Mouse (Mus musculus) left cerebral cortex, adult 11 months (tissue): ENCODE results near the gene Padi4.

ENCODE experiments used
- DNase-seq: peaks from one replicate; pipeline ENCODE4 v3.0.0; 2022; ENCODE audit warnings: low spot score

The Padi4 gene

DNA sequence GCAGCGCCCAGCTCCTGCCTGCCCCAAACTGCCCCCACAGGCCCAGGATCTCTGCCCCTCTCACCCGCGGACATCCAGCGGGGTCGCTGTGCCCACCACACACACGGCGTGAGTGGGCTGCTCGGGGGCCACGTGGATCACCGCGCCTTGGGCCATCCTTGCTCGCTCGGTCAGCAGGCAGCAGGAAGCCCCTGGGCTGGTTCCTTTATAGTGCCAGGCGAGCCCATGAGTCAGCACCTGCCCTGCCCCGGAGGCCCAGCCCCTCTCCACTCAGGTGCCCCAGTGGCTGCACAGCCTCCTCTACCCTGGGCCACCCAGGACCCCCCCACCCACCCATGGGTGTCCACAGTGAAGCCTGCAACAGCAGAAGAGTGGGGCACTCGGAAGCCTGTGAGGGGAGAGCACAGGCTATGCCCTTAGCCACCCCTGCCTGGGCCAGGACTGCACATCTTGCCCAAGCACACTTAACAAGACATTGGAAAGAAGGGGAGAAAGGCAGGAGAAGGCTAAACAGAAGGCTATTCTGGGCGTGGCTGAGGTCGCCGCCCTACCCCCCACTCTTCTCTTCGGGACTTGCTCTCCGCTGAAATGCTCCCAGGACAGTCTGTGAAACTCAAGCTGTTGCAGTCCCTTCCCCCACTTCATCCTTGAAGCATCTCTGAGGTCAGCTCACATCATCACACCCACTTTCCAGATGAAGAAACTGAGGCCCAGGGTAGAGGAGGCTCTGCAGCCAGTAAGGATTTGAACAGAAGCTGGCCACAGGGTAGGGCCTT, at the start of gene Padi4:
Gene Padi4 (minus strand): TSS at position 212 of the 776 bp plus-strand sequence.
- DNase-seq = no peak

DNA sequence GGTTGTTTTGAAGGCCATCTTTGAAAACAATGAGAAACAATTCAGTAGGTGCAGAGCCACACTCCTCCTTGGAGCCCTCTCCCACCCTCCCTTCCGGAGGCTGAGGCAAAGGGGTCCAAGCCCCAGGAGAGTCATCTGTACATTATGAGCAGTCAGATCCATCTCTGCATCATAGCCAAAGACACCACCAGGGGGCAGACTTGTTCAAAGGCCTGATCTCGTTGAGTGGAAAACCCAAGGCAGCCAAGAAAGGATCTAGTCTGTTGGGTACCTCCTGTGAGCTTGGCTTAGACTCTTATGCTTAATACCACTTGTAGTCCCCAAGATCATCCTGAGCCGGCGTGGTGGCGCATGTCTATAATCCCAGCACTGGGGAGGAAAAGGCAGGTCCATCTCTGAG, 48.0 kb upstream of the Padi4 start:
- peak; percentile 38 for DNase-seq

DNA sequence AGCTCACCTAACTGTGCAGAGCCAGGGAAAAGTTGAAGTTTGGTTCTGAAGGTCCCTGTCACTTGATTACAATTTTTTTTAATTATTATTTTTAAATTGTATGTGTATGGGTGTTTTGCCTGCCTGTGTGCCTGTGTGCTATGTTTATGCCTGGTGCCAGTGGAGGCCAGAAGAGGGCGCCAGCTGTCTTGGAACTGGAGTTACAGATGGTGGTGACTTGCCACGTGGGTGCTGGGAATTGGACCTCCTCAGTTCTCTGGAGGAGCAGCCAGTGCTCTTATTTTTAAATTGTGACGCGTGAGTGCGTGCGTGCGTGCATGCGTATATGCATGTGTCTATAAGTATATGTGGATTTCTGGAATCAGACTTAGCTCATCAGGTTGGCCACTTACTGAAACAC, 43.4 kb upstream of the Padi4 start:
- no peak for DNase-seq

DNA sequence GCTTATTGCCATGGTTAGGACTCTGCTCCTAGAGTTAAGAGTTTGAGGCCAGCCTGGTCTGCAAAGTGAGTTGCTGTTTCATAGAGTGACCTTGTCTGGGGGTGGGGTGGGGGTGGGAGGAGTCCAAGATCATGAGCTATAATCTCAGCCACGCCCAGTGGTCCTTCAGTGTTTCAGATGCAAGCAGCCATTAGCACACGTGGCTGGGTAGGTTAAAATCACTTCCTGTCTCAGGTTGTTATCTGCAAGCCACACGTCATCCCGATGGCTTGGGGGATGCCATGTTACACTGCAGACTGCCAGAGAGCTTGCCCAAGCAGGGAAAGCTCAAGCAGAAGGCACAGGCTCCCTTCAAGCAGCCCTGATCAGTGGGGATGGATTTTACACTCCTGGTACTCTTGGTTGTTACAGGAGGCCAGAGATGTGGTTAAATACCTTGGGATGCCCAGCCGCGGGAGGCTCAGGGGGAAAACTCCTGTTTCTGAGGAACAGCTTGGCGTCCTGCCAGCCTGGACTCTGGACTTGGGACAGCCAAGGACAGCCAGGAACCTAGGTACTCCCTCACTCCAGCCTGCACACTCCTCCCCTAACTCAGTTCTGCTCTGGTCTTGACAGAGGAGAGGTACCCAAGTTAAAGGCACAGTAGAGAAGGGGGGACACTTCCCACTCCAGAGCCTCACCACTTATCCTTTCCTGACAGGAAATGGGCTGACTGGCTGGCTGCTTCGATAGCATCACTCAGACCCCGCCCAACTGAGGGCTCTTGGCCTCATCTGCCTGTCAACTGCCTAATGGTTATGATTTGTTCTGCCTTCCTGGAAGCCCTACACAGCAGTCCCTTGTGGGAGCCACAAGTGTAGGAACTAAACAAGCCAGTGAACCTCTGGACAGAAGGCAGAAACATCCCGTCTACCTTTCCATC, 42.2 kb upstream of the Padi4 start:
- DNase-seq = no peak

DNA sequence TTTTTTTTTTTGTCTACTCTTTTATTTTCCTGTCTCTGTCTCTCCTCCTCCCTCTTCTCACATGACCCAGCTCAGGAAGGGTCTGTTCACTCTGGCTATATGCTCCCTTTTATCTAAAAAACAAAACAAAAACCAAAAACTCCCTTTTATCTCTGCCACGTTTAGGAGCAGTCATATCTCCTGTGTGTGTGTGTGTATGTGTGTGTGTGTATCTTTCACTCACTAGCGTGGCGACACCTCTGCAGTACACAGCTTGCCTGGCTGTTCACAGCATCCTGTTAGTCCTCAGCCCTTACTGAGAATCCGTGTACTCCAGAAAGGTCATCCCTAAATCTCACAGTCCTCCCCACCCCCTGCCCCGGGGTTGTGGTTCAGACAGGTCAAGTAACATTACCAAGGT, 41.5 kb upstream of the Padi4 start:
- no peak for DNase-seq

DNA sequence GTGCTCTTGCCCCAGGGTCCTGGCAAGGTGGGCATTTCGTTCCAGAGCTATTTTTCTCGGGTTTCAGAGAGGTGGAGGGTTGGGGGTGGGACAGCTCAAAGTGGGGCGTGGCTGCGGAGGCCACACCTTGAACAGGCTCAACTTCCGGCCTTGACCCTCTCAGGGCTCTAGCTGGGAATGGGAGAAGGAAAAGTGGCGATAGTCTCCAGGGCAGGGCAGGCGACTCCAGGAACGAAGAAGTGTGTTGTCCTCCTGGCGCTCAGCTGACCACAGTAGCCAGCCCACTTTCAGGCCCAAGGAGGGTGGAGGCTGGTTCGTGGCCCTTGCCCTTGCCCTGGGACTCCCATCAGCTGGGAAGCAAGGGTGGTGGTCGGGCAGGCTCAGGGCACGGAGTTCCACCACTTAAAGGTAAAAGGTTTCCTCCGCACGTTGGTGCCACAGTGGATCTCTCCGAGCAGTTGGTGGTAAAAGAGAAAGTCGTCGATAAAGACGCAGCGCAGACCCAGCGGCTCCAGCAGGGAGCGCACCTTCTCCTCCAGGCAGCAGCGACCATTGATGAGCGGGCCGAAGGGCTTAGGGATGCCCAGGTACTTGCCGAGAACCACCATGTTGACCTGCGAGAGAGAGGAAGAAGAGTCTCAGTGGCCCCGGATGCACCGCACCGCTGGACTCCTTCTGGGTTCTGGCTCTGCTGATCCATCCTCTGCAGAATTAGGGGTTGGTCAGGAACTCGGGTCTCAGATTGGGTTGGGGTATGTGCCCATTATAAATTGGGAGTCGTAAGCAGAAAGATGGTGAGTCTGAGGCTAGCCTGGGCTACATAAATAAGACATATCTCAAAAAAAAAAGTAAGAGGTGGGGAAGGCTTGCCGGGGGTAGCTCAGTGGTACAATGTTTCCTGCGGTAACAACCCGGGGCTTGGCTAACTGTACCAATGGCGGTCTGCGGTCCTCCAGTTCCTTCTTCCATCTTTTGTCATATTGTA, 40.5 kb upstream of the Padi4 start:
- no peak for DNase-seq

DNA sequence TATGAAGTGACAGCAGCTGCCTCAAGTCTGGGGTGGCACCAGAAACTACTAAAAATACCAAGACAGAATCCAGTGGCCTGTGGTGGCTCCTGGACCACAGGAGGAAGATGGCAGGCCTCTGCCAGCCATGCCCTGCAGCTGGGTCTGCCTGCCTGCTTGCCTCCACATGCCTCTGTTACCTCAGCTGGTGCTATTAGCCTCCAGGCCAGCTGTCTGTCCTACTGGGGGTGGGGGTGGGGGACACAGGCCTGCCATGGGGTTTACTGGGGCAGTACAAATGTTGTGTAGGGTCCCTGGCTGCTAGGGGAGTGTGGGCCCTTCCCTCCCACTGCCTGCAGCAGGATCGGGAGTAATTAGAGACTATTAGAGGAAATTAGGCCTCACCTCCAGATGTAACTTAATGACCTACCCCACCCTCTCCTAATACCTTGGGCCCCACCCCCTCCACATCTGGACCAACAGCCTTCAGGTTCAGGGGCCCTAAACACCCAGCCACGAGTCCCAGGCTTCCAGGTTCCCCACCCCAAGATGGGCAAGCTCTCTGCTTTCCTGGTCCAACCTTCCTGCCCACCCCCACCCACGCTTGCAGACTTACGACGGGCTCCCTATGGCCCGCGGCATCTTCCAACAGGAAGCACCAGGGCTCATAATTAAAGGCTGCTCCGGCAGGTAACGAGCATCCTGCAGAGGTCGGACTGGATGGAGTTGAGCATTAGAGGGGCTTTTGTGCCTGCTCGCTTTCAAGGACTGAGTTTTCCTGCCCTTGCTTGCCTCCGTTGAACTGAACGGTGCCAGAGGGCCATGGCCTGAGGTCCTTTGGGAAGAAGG, 39.5 kb upstream of the Padi4 start:
- no peak for DNase-seq

DNA sequence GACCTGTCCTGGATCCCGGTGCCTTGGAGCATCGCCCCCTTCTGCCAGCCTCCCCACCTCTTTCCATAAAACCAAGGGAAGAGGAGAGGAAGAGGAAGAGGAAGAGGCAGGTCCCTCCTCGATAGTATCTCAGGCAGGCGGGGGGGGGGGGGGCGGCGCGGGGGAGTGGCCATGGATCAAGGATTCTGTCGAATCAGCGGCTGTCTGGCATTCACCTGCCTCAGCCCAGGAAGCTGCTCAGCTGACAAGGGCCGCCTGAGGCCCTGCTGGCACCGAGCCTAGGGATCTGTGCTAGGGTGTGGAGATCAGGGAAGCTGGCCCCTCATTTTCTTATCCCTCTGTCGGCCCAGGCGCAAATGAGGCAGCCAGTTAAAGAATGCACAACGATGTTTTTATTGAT, 38.6 kb upstream of the Padi4 start:
- DNase-seq = no peak

DNA sequence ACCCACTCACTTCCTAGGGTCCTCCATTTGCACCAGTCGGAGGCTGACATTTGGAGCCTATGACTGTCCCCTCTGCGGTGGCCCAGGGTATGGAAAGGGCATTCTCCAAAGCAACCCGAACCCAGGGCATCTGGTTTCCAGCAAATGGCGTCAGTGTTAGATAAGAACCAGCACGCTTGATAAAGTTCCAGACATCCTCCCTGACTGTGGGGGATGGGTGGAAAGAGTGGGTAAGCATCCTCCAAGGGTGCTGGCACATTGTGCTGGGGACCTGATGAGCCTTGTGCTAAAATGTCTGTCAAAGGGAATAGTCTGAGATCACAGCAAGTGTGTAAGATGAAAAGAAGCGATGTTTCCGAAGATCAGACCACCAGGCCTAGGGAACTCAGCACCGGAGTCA, 38.2 kb upstream of the Padi4 start:
- DNase-seq = no peak

DNA sequence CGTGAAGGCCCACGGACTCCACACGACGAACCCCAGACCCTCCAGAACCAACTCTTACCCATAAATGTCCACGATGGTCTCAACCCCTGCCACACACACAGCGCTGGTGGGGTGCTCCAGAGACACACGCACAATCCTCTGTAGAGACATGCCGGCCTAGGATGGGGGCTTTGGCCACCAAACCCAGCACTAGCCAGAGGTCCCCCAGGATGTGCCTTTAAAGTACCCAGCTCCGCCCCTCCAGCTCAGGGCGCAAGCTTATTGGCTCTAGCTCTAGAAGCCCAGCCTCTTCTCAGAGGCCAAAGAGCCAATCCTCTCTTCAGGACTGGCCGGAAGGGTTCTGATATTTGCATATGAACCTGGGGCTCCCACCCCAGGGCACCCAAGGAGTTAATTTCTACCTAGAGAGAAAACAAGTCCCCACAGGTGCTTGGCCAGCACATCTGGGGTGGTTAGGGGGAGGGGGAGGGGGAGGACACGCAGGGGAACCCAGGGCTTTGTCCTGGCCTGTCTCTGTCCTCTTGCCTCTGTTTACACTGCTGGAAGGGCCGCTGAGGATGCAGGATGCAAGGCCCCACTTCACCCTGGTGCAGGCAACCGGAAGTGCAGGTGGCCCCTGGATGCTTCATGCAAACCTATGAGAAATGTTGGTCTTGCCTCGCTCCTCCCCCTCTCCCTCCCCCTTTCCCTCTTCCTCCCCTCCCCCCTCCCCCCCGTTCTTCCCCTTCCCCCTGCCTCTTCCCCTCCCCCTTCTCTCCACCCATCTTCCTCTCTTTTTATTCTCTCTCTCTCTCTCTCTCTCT, 36.6 kb upstream of the Padi4 start, which contains the start of gene Padi3:
Gene Padi3 (minus strand): TSS at position 191 of the 803 bp plus-strand sequence.
- DNase-seq = no peak

DNA sequence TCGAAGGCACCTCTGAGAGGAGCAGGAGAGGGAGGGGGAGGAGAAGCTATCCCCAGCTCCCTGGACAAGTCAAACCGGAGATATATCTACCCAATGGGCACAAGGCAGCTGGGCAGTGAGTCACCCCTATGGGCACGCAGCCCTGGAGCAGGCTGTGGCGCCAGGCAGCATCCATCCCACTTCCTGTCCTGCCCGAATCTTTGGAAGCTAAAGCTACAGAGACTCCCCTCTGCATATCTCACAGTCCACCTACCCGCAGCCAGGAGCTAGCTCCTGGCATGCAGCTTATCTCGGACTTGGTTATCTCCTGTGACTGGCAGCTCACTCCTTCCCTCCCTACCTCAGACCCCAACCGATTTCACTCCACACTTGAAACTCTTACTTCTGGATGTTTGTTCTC, 35.1 kb upstream of the Padi4 start:
- DNase-seq = no peak

DNA sequence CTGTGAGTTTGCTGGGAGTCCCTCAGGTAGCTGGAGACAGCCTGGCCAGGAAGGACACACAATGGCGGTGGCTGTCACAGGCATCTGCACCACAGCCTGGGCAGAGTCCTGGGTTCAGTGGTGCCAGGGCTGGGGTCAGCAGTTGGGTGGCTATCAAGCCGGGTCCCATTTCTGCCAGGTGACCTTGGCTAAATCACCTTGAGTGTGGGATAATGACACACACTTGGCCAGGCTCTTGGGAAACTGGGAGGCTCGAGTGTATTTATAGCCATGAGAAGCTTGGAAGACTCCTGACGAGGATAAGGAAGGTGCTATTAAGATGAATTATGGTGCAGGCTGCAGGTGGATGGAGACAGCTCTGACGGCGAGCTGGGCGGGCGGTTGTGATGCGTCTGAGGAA, 30.6 kb upstream of the Padi4 start:
- no peak for DNase-seq

DNA sequence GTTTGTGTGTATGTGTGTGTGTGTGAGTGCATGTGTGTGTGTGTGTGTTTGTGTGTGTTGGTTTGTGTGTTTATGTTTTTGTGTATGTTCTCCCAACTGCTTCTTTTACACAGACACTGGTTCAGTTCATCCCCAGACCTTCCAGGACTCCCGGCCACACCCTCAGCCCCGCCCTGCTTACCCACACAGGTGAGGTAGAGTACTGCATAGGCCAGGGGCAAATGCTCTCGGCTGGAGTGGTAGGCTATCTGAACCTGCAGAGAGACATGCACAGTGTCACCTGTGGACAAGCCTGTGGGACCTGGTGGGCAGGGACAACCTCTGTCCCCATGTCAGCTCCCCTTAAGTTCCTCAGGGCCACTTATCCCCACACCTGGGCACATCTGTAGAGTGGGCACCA, 27.3 kb upstream of the Padi4 start:
- DNase-seq = no peak

DNA sequence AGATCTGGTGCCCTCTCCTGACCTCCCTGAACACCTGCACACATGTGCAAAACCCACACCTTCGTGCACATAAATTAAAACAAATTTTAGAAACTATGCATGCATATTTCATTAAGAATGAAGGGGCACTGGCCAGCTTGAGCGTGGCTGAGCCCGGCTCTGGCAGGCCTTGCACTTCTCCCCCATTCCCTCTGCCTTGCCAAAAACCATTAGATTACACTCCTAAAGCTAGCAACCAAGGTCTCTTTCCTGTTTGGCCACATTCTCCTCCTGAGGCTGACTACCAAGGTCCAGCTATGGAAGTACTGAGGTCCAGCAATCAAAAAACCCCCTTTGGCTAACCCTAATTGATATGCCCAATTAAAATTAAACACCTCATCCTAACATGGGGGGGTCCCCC, 22.8 kb upstream of the Padi4 start:
- no peak for DNase-seq

DNA sequence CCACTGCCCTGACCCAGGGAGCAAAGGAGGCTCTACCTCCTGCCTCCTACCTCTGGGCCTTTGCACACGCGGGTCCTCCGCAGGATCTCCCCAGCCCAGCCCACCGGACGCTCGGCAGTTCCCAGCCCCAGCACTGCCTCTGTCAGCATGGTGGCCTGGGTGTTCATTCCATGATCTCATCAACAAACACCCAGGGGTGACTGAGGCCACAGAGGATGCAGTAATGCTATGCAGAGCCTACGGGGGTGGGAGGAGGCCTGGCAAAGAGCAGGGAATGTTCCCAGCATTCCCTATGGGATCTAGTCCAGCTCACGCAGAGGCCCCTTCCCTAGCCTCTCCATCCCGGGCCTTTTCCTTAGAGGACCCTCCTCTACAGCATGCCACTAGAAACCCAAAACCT, 20.6 kb upstream of the Padi4 start:
- DNase-seq = no peak

DNA sequence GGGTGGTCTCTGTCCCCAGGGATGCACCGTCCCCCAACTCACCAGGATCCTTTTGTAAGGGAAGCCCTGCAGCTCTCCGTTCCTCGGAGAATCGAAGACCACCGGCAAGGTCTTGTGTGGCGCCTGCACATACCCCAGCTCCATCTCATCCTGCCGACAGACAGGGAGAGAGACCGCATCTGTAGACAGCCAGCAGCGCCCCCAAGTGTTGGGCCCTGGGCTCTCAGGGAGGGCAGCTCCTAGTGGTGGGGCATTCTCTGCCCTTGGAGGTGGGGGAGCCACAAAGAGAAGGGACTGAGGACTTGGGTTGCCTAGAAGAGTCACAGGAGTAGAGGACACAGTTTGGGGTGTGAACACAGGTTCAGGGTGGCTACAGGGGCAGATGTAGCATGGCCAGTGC, 19.8 kb upstream of the Padi4 start:
- DNase-seq = no peak

DNA sequence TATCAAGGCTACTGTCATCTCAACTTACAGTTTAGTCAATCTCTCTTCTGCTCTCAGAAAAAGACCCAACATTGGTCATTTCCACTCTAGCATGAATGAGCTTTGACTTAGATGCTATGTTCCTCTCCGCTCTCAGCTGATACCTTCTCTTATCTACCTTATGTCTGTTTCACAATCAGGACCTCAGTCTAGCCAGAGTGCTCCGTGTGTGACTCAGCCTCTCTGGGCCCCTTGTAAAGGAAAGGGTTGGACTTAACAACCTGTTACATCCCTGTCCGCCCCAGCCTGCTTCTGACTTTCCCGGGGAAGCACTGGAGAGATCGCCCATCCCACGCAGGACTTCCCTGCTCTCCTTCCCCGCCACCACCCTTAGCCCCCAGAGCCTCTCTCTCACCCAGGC, 18.5 kb upstream of the Padi4 start:
- no peak for DNase-seq

DNA sequence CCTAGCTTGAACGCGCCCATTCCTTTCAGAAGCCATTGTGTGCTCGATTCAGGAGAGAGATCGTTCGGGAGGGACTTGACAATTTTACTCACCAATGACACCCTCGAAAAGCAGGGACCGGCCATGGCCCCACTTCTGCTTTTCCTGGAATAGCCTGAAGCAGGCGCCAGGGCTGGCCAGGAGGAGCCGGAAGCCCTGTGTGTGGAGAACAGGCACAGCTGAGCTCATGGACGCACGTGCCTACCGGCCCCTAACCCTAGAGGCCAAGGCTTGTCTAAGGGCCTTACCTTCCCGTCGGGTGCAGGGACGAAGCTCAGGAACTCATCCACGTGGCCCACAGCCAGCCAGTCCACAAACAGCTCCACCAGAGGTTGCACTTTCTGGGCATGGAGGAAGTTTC, 17.0 kb upstream of the Padi4 start:
- DNase-seq = no peak

DNA sequence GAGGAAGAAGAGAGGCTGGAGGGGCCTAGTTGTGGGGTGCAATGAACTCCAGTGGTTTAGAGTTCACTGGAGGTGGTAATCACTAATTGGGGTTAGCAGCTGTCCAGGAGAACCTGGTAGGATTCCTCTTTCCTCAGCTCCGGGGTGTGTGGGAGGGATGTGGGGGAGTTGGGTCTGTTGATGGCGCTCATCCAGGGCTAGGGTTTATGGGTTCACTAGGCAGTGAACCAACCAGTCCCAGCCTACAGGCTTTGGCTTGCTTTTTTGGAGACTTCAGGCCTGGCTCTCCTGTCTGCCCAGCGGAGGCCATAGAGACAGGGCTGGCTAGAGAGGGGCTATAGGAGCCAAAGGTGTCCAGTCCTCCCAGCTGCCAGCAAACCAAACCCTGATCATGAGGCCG, 15.9 kb upstream of the Padi4 start:
- no peak for DNase-seq

DNA sequence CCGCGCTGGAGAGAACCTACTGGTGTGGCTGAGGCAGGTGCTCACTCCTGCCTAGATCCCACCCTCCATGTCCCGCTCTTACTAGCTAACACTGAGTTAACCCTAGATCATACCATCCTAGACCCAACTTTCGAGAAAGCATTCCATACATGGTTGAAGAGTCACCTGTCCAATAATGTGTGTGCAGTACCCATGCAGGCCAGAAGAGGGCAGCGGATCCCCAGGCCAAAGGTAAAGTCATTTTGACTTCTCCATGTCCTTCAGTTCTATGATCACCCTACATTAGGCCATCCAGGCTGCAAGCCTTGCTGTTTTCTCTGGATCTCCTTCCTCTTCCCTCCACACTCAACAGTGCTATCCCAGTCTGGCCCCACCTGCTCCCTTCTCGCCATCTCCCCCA, 14.9 kb upstream of the Padi4 start:
- DNase-seq = no peak
